Mouse (Mus musculus) gastrocnemius, postnatal 14 days (tissue): ENCODE measurements around the gene Pik3r3. TPM values are rescaled to one million over a fixed set of nuclear protein-coding genes. Genes with fewer than 3 reads are reported as not detected.

Source experiments
- DNase-seq: peaks from one replicate; pipeline ENCODE4 v3.0.0; 2021; ENCODE audit warnings: mixed read lengths
- intact Hi-C: fragments of 180-260 bp; cut with DNase I; formaldehyde crosslinking; loops from one replicate; pipeline ENCODE4 v1.15.1; 2025; ENCODE audit warnings: low total_unique reads
- long read RNA-seq, 2 experiments: library from polyadenylated mRNA; stranded (forward); transcript quantifications; one replicate each; pipeline ENCODE4 v2.0.0; 2021
- total RNA-seq, 2 experiments: library from RNA; stranded (reverse); gene quantifications; 2 replicates each; pipeline ENCODE4 v1.2.3; 2021

Gene Pik3r3
- total RNA-seq = 10 to 100 TPM in 1 of 2 experiments, 1 to 10 TPM in 1; 7.7 to 11.3 TPM
- long read RNA-seq, experiment 1, full-length matches to known transcripts = 2 of 4 reads
- long read RNA-seq, experiment 1, partial matches to known transcripts = 0 of 4 reads
- long read RNA-seq, experiment 1, other reads (novel, unspliced or antisense) = 2 of 4 reads
- long read RNA-seq, experiment 2, full-length matches to known transcripts = 1 of 1 reads
- long read RNA-seq, experiment 2, partial matches to known transcripts = 0 of 1 reads
- long read RNA-seq, experiment 2, other reads (novel, unspliced or antisense) = 0 of 1 reads

DNA sequence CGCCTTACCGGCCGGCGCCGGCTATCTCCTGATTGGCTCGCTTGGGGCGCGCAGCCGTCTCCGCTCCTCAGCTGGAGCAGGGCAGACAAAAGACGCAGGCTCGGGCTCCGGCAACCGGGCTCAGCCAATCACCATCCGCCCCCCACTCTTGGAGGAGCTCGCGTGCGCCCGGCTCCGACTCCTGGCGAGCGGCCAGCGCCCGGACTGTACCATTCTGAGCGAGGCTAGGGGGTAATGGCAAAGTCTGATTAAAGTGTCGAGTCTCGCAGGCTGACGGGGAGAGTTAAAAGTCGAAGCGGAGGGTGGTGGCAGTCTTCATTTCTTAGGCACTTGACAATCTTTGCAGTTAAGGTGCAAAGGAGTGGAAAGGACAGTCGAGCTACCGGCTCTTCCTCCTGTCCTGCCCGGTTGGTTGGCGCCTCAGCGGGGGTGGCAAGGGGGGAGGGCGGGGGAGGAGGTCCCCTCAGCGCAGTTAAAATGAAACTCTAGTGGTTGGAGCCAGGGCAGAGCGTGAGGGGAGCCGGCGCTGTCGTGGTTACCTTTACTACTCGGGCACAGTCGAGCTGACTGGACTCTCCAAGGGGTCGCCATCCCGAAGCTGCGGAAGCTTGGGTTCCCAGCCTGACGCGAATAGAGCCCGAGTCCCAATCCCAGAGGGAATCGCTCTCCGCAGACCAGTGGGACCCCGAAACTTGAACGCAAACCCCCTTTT, at the start of gene Pik3r3:
Pik3r3 (plus strand) TSS at position 479 of the 712 bp plus-strand sequence.
- peak; percentile 99 for DNase-seq
- intact Hi-C loops = no loop called here

DNA sequence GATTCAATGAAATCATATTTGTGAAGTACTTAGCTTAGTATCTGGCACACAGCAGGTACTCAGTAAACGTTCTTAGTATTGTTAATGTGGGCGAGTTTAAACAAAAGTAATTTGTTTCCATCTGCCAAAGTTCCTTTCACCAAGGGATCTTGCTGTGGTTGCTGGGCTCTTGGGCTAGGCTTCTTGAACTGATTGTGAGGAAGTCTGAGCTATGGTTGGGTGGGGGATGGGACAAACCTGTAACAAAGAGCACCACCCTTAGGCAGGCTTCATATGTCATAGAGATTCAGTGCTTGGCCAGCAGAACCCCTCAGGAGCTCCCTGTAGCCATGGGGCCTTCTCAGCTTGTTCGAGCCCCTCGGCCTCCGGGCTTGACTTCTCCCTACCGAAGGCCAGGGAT, 48.3 kb upstream of the Pik3r3 start, which contains the start of the genes 1700042G07Rik and Gm49337:
1700042G07Rik (plus strand) TSS at position 301 of the 400 bp plus-strand sequence.
Gm49337 (plus strand) TSS at position 313 of the 400 bp plus-strand sequence.
- intact Hi-C loops = no loop called here
- DNase-seq = no peak

GRCm38 (mm10) chr4:116173752-116174151, 47.7 kb upstream of the Pik3r3 start:
- intact Hi-C loops = no loop called here
- no peak for DNase-seq

- no peak for DNase-seq
- intact Hi-C loops = no loop called here
Observed at GRCm38 (mm10) chr4:116174466-116175116, 46.8 kb upstream of the Pik3r3 start.

- intact Hi-C loops = no loop called here
- no peak for DNase-seq
Observed at GRCm38 (mm10) chr4:116175136-116175535, 46.3 kb upstream of the Pik3r3 start.

DNA sequence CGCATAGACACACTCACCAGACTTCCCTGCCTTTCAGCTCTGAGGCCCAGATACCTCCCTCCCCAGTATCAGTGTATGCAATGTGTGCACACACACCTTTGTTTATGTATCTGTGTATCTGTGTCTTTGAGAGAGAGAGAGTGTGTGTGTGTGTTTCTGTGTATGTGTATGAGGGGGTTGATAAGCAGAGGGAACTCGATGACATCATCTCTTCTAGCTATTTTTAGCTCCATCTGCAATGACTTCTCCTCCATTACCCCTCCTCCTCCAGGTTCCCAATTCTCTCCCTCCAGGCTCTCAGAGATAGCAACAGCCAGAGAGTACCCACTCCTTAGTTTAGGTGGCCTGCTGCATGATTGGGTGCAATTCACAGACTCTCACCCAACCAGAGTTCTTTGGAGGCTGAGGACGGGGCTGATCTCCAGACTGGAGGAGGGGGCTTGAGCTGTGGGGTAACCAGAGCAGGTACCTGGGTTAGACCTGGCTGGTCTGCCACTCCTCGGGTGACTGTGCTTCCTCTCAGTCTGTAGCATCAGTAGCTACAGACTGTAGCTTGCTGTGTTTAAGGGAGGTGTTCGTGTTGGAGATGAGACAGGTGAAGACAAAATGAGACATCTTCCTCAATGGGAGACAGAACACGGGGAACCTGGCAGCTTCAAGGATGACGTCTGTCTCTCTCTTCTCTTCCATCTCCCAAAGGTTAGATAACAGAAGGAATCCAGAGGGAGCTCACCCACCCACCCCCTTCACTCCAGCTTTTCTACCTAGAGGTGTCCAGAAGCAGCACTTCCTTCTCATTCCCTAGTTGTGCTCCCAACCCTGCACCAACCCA, 45.5 kb upstream of the Pik3r3 start:
- DNase-seq = no peak
- intact Hi-C loops = no loop called here

DNA sequence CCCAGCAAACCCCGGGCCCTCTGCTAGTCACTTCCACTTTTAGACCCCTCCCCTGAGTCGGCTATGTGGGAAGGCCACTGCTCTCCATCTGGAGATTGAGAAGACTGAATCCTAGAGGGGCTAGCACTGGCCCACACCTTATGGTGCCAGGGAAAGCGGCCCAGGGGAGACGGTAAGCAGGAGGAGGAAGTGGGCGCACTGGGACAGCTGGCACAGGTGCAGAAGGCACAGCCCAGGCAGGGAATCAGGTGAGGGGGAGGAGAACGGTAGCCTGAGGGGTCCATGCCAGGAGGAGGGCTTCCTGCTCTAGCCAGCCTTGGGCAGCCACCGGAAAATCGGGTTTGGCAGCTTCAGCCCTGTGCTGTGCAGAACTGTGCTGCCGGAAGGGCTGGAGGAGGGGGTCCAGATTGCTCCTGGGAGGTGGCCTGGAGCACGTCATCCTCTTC, 44.9 kb upstream of the Pik3r3 start:
- DNase-seq = peak; percentile 67
- intact Hi-C loops = no loop called here

DNA sequence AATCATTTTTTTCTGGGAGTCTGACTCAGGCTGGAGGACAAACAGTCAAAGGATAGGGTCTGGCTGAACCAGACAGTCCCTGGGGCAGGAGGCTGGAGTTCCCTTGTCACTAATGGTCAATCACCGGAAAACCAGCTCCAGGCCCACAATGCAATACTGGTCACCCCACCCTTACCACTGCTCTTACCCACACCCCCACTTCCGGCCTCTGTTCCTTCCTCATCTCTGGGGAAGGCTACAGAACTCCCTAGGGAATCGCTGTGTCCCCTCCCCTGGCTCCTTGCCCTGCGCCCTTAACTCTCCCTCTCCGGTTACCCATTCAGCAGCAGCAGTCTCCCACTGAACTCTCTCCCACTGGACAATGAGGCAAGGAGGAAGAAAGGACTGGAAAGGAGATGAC, 44.3 kb upstream of the Pik3r3 start:
- intact Hi-C loops = no loop called here
- DNase-seq = peak; percentile 58

GRCm38 (mm10) chr4:116182079-116182478, 39.3 kb upstream of the Pik3r3 start:
- no peak for DNase-seq
- intact Hi-C loops = no loop called here

DNA sequence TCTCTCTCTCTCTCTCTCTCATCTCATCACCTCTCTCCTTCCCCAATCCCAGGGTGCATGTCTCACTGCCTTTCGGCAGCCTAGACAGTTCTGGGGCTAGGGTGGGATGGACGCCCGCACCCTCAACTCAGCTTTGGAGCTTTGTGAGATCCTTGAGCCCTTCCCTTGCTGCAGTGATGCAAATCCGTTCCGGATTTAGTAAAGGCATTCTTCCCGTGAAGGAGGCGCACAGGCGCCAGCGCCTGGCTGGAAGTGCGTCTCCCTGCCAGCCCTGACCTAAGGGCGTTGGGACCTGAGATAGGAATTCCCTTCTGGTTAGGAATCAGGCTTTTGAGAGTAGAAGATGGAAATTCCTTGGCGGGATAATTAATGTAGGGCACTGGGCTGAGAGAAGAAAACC, 38.7 kb upstream of the Pik3r3 start:
- intact Hi-C loops = no loop called here
- peak; percentile 16 for DNase-seq

DNA sequence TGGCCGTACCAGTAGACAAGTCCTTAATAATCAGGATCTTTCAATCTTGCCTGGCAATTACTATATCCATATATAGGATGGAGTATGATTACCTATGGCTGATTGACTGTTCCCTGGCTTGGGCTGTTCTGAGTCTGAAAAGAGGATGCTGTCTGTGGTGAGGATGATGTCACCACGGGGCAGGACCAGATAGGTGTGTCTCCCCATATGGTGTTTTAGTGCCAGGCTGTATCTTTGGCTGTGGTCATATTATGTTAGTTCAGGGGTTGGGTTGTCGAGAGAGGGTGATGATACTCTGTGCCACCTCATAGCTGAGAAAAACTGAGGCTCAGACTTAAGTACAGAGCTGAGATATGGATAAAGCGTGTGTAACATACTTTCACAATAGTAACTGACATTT, 36.3 kb upstream of the Pik3r3 start:
- no peak for DNase-seq
- intact Hi-C loops = no loop called here

GRCm38 (mm10) chr4:116192286-116192835, 29.1 kb upstream of the Pik3r3 start:
- intact Hi-C loops = no loop called here
- DNase-seq = peak; percentile 31

DNA sequence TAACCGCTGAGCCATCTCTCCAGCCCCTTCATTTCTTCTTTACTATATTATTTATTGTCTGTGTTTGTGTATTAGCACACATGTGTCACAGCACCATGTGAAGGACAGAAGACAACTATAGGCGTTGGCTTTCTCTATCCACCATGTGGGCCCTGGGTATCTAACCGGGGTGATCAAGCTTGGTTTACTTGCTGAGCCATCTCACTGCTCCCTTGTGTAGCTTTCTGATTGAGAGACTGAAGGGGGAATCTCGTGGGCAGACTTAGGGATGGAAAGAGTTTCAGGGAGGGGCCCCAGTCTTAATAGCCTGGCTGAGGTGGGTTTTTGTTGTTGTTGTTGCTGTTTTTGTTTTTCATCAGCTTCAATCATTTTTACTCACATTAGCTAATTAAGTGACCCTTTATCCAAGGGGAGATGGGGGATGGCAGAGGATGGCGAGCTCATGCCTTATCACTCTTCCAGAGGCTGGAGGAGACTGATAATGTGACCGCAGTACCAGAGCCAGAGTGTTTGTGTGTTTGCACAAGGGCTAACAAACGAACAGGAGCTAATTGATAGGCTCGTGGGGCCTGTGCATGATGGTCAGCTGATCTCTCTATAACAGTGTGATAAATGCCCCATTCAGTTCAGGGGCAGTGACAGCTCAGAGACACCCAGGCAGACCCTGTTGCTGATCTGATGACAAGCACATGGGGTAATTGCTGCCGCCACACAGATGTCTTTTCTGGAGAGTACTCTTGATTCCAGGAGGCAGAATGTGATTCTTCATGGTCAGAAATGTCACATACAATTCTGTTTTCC, 27.6 kb upstream of the Pik3r3 start:
- no peak for DNase-seq
- intact Hi-C loops = no loop called here

DNA sequence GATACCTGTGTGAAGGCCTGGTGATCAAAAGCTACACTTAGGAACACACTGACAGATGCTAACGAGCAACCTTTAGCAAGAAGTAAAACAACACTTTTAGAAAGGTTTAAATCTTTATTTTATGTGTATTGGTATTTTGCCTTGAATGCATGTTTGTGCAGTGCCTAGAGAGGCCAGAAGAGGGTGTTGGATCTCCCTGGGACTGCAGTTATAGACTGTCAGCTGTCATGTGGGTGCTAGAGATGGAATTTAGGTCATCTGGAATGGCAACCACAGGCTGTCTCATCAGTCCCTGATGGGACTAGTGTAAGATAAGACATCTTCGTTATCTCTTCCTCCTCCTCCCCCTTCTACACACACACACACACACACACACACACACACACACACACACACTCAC, 23.0 kb upstream of the Pik3r3 start:
- intact Hi-C loops = no loop called here
- DNase-seq = no peak

- intact Hi-C loops = no loop called here
Observed at GRCm38 (mm10) chr4:116204422-116204821, 17.0 kb upstream of the Pik3r3 start.

DNA sequence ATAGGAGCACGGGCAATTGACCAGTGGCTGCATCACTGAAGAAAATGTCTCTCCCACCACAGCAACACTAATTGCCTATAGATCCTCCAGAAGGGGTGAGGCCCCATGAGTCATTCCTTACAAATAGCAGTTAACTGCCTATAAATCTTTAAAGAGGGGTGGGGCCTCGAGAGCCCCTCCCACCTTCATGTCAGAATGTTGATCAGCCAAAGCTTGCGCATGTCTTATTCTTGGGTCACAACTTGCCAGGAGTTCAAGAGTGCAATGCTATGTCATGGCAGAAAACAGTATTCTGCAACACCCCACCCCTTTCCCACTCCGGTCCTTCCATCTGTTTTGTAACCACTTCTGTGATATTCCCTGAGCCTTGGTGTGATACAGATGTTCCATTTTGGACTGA, 14.9 kb upstream of the Pik3r3 start:
- intact Hi-C loops = no loop called here
- no peak for DNase-seq

More at GRCm38 (mm10) chr4:116204422-116204821, 17.0 kb upstream of the Pik3r3 start:
- no peak for DNase-seq

- no peak for DNase-seq
- intact Hi-C loops = no loop called here
Observed at GRCm38 (mm10) chr4:116208891-116209290, 12.5 kb upstream of the Pik3r3 start.

- intact Hi-C loops = no loop called here
- no peak for DNase-seq
Observed at GRCm38 (mm10) chr4:116215895-116216605, 5.4 kb upstream of the Pik3r3 start.
